Mouse (Mus musculus) left cerebral cortex, adult 11 months (tissue): ENCODE results near the gene Aif1.

Source experiments
- DNase-seq: peaks from one replicate; pipeline ENCODE4 v3.0.0; 2022; ENCODE audit warnings: low spot score

Aif1 gene

GRCm38 (mm10) chr17:35194844-35195630, 19.2 kb upstream of the Aif1 start:
- DNase-seq, result no peak

- DNase-seq, result no peak
Observed at GRCm38 (mm10) chr17:35193881-35194843, 18.3 kb upstream of the Aif1 start, which contains the start of gene Ltb. Gene Ltb (plus strand): TSS chr17:35194439.

- DNase-seq, result no peak
Observed at GRCm38 (mm10) chr17:35192924-35193323, 17.1 kb upstream of the Aif1 start.

GRCm38 (mm10) chr17:35191723-35192122, 15.9 kb upstream of the Aif1 start:
- no peak for DNase-seq

GRCm38 (mm10) chr17:35190096-35190495, 14.2 kb upstream of the Aif1 start:
- DNase-seq, result no peak

- no peak for DNase-seq
Observed at GRCm38 (mm10) chr17:35189186-35189585, 13.3 kb upstream of the Aif1 start.

- DNase-seq, result no peak
Observed at GRCm38 (mm10) chr17:35187959-35188610, 12.2 kb upstream of the Aif1 start, which contains the start of gene Lst1. Gene Lst1 (minus strand): TSS chr17:35188439.

- no peak for DNase-seq
Observed at GRCm38 (mm10) chr17:35187345-35187744, 11.5 kb upstream of the Aif1 start.

- DNase-seq, result no peak
Observed at GRCm38 (mm10) chr17:35186681-35187080, 10.8 kb upstream of the Aif1 start.

- no peak for DNase-seq
Observed at GRCm38 (mm10) chr17:35185639-35186611, 10.1 kb upstream of the Aif1 start.

GRCm38 (mm10) chr17:35180093-35180492, 4.2 kb upstream of the Aif1 start:
- DNase-seq, result no peak

GRCm38 (mm10) chr17:35178528-35178927, 2.7 kb upstream of the Aif1 start:
- DNase-seq, result no peak

- DNase-seq, result no peak
Observed at GRCm38 (mm10) chr17:35175382-35175781, 486 bp downstream of the Aif1 start.

GRCm38 (mm10) chr17:35174201-35174977, 1.5 kb downstream of the Aif1 start:
- DNase-seq, result no peak

- no peak for DNase-seq
Observed at GRCm38 (mm10) chr17:35173329-35173728, 2.5 kb downstream of the Aif1 start.

GRCm38 (mm10) chr17:35172445-35173234, 3.2 kb downstream of the Aif1 start:
- DNase-seq, result no peak

GRCm38 (mm10) chr17:35168541-35169207, 7.2 kb downstream of the Aif1 start:
- DNase-seq, result no peak

GRCm38 (mm10) chr17:35167794-35168193, 8.1 kb downstream of the Aif1 start:
- no peak for DNase-seq
